Mouse (Mus musculus) liver, embryonic 14.5 days (tissue): ENCODE results near the gene Rims3.

Experiments used
- CTCF ChIP-seq: IDR thresholded peaks from 2 replicates; pipeline ENCODE4 v1.5.1; 2016; ENCODE audit warnings: antibody characterized with exemption, low read depth, control low read depth
- EP300 ChIP-seq: IDR thresholded peaks from 2 replicates; pipeline ENCODE4 v1.6.1; 2016; ENCODE audit warnings: antibody characterized with exemption, low read depth

- TF ChIP-seq EP300, result no peak
- TF ChIP-seq CTCF, result no peak
Observed at GRCm38 (mm10) chr4:120930736-120931135, 76.1 kb downstream of the Rims3 start.
